ENCODE assay signal across 8 mouse cellular contexts in genomic region chr1:178275174-178275730, GRCm38 (mm10). TPM values are rescaled to one million over a fixed set of nuclear protein-coding genes. Genes with fewer than 3 reads are reported as not detected.
DNase-seq lines count a peak whose midpoint lies in the region; ATAC-seq lines count a peak whose summit lies in the region.

No protein-coding gene starts in this region.

- peak overlapping the region; percentile 71 for H3K4me2 ChIP-seq in liver, embryonic 13.5 days

- H3K27ac ChIP-seq in liver, embryonic 13.5 days, result no peak overlapping the region

- H3K36me3 ChIP-seq in liver, embryonic 13.5 days, result no peaks in the 10 kb centered on the region

- peaks cover 29% of the 10 kb centered on the region for H3K27me3 ChIP-seq in liver, embryonic 13.5 days

- WGBS in liver, embryonic 13.5 days (ENCODE audit: insufficient replicate concordance), result 37% methylated on average over 9 of the region's 9 CpGs

- peak; percentile 44 for DNase-seq in heart, adult 11 months
- no peak for DNase-seq in heart, adult 18-20 months
- DNase-seq in right cerebral cortex, adult 2 months (ENCODE audit: low spot score in 2 of 2), result peak; percentile 20
- no peak for DNase-seq in right cerebral cortex, postnatal 10 days (ENCODE audit: low spot score in 2 of 2)
- DNase-seq in liver, embryonic 13.5 days, result no peak
- no peak for DNase-seq in MN1 (ENCODE audit: low spot score)
- DNase-seq in cerebellum, postnatal 14 days, result no peak
- DNase-seq in kidney, postnatal 36 days, result no peak

- ATAC-seq in liver, embryonic 13.5 days (ENCODE audit: low read depth), result no peak

- peaks cover 3% of the 10 kb centered on the region; the same call in 1 of the 2 replicates for H3K4me1 ChIP-seq in liver, embryonic 13.5 days (replicated peaks)

- H3K9ac ChIP-seq in liver, embryonic 13.5 days, result no peak overlapping the region

- H3K9me3 ChIP-seq in liver, embryonic 13.5 days (replicated peaks), result no peaks in the 10 kb centered on the region

- H3K4me3 ChIP-seq in liver, embryonic 13.5 days (replicated peaks), result peak overlapping the region; percentile 60; the same call in 1 of the 2 replicates

RNA-seq across cellular contexts. Expression of gene Cox20, which starts 43.7 kb away (rescaled TPM):
- total RNA-seq in heart, adult 18-20 months (2021), result 100 to 1,000 TPM; 120 to 123 TPM
- 96.7 and 119 TPM in 2 replicates for polyA plus RNA-seq in liver, embryonic 13.5 days (2015; fragmentation: Nextera tagmentation; extraction: Ambion mirVana)

Comparison
In these comparisons a context has a peak if more than half of its experiments do, and no peak if none do; other contexts are left out.
1. DNase-seq: peak in heart, adult 11 months (single experiment) and right cerebral cortex, adult 2 months (2 of 2); none in heart, adult 18-20 months (0 of 2), right cerebral cortex, postnatal 10 days (0 of 2), liver, embryonic 13.5 days (single experiment), MN1 (single experiment), cerebellum, postnatal 14 days (0 of 2) and kidney, postnatal 36 days (0 of 2).